Comparison of ENCODE assay signal across 10 mouse cellular contexts in genomic region chr6:67269459-67269858, GRCm38 (mm10). TPM values are rescaled to one million over a fixed set of nuclear protein-coding genes. Genes with fewer than 3 reads are reported as not detected.
DNase-seq lines count a peak whose midpoint lies in the region; ATAC-seq lines count a peak whose summit lies in the region.
"Had no signal": no experiment of that assay in that cellular context is flagged by ENCODE, and none has a peak within 500 bp of the region (broad histone marks: within the 10 kb centered on the region; RNA-seq: fewer than 3 reads in every experiment).

No protein-coding gene starts in this region.

- H3K9ac ChIP-seq in lung, embryonic 15.5 days: no peak overlapping the region; the same call in 1 of the 2 replicates
- H3K9ac ChIP-seq in limb, embryonic 13.5 days: no peak overlapping the region
- no peak overlapping the region for H3K9ac ChIP-seq in neural tube, embryonic 15.5 days (replicated peaks)

- H3K9me3 ChIP-seq in lung, embryonic 15.5 days: no peaks in the 10 kb centered on the region
- no peaks in the 10 kb centered on the region for H3K9me3 ChIP-seq in forebrain, embryonic 10.5 days
- H3K9me3 ChIP-seq in limb, embryonic 13.5 days: no peaks in the 10 kb centered on the region
- no peaks in the 10 kb centered on the region for H3K9me3 ChIP-seq in neural tube, embryonic 15.5 days (replicated peaks)

- no peak overlapping the region for H3K27ac ChIP-seq in lung, embryonic 15.5 days
- H3K27ac ChIP-seq in forebrain, embryonic 10.5 days: no peak overlapping the region
- H3K27ac ChIP-seq in limb, embryonic 13.5 days: no peak overlapping the region
- H3K27ac ChIP-seq in neural tube, embryonic 15.5 days (replicated peaks): no peak overlapping the region

- H3K27me3 ChIP-seq in lung, embryonic 15.5 days: no peaks in the 10 kb centered on the region
- no peaks in the 10 kb centered on the region for H3K27me3 ChIP-seq in forebrain, embryonic 10.5 days (ENCODE audit: poor library complexity, severe bottlenecking)
- no peaks in the 10 kb centered on the region for H3K27me3 ChIP-seq in limb, embryonic 13.5 days
- H3K27me3 ChIP-seq in neural tube, embryonic 15.5 days (replicated peaks): no peaks in the 10 kb centered on the region

- peak overlapping the region; percentile 91 for H3K4me3 ChIP-seq in lung, embryonic 15.5 days
- peak overlapping the region; percentile 100 for H3K4me3 ChIP-seq in forebrain, embryonic 10.5 days
- peak overlapping the region; percentile 100 for H3K4me3 ChIP-seq in limb, embryonic 13.5 days
- peak overlapping the region; percentile 27 for H3K4me3 ChIP-seq in neural tube, embryonic 15.5 days (replicated peaks)

- no peak for ATAC-seq in lung, embryonic 15.5 days (ENCODE audit: borderline replicate concordance, extremely low read depth, low FRiP score, low TSS enrichment)
- no peak for ATAC-seq in limb, embryonic 13.5 days (ENCODE audit: low FRiP score, low read depth)
- ATAC-seq in neural tube, embryonic 15.5 days (ENCODE audit: low FRiP score): no peak

- peak overlapping the region; percentile 65 for H3K4me2 ChIP-seq in lung, embryonic 15.5 days
- H3K4me2 ChIP-seq in limb, embryonic 13.5 days (replicated peaks): peak overlapping the region; percentile 63
- peak overlapping the region; percentile 86 for H3K4me2 ChIP-seq in neural tube, embryonic 15.5 days

- H3K36me3 ChIP-seq in lung, embryonic 15.5 days: peaks cover 21% of the 10 kb centered on the region
- H3K36me3 ChIP-seq in forebrain, embryonic 10.5 days (replicated peaks): peaks cover 40% of the 10 kb centered on the region
- peaks cover 21% of the 10 kb centered on the region for H3K36me3 ChIP-seq in limb, embryonic 13.5 days
- H3K36me3 ChIP-seq in neural tube, embryonic 15.5 days: peaks cover 7% of the 10 kb centered on the region

- no peak for DNase-seq in lung, postnatal 4 days
- DNase-seq in forebrain, embryonic 10.5 days (ENCODE audit: extremely low spot score, low spot score): no peak
- no peak for DNase-seq in cerebellum, adult 11-12 months
- no peak for DNase-seq in layer of hippocampus, adult 9-10 months (ENCODE audit: low spot score)
- DNase-seq in adrenal gland, postnatal 25 days: no peak
- DNase-seq: kidney, adult 18-20 months; right cerebral cortex, postnatal 25 days had no signal

- 0 out of 2 replicates have a peak, but pooled peaks cover 8% of the 10 kb centered on the region for H3K4me1 ChIP-seq in lung, embryonic 15.5 days
- peaks cover 22% of the 10 kb centered on the region for H3K4me1 ChIP-seq in forebrain, embryonic 10.5 days
- peaks cover 11% of the 10 kb centered on the region for H3K4me1 ChIP-seq in limb, embryonic 13.5 days
- peaks cover 19% of the 10 kb centered on the region for H3K4me1 ChIP-seq in neural tube, embryonic 15.5 days

- WGBS in lung, embryonic 15.5 days: 19% methylated on average over 2 of the region's 2 CpGs
- WGBS in forebrain, embryonic 10.5 days: 70% methylated on average over 2 of the region's 2 CpGs
- 38% methylated on average over 2 of the region's 2 CpGs for WGBS in limb, embryonic 13.5 days
- WGBS in neural tube, embryonic 15.5 days: 52% methylated on average over 2 of the region's 2 CpGs

RNA-seq across cellular contexts. Expression of gene Serbp1, which starts 31.5 kb away (rescaled TPM):
- 374 and 403 TPM in 2 replicates for polyA plus RNA-seq in lung, embryonic 15.5 days (2015; fragmentation: Nextera tagmentation; extraction: Ambion mirVana)
- polyA plus RNA-seq in forebrain, embryonic 10.5 days (2016; fragmentation: Nextera tagmentation; extraction: Ambion mirVana): 499 and 557 TPM in 2 replicates
- polyA plus RNA-seq in limb, embryonic 13.5 days (2015; fragmentation: Nextera tagmentation; extraction: Ambion mirVana): 391 and 419 TPM in 2 replicates
- 293 and 341 TPM in 2 replicates for polyA plus RNA-seq in neural tube, embryonic 15.5 days (2015; fragmentation: Nextera tagmentation; extraction: Ambion mirVana)
- 323 and 405 TPM in 2 replicates for total RNA-seq in adrenal gland, postnatal 25 days (2021)

Comparison
In these comparisons a context has a peak if more than half of its experiments do, and no peak if none do; other contexts are left out.
1. H3K4me3 ChIP-seq: peak in every context shown above with its lines; median percentile 100 in forebrain, embryonic 10.5 days; 100 in limb, embryonic 13.5 days; 91 in lung, embryonic 15.5 days; 27 in neural tube, embryonic 15.5 days.